Mouse (Mus musculus): ENCODE results near the gene 4933411K16Rik.

- TF ChIP-seq CTCF (IDR thresholded peaks at IDR 0.05; ENCODE audit: borderline replicate concordance, control insufficient read depth, extremely low read depth, insufficient read depth, low read length, poor library complexity) (no peak), POLR2A (IDR thresholded peaks at IDR 0.05; ENCODE audit: control insufficient read depth, extremely low read depth, insufficient read depth, low read length, poor library complexity) (no peak)
Observed at GRCm38 (mm10) chr19:42050251-42050650, 1.8 kb upstream of the 4933411K16Rik start.

Data from thymus, adult 2 months (tissue).